Mouse (Mus musculus) embryonic facial prominence, embryonic 11.5 days (tissue): ENCODE data around the gene Slc25a41. TPM values are rescaled to one million over a fixed set of nuclear protein-coding genes. Genes with fewer than 3 reads are reported as not detected.

Experiments
- ATAC-seq: fragments of 200-750 bp; cut with Nextera tagmentation; replicated peaks from 2 replicates; pipeline ENCODE4 v1.8.0; 2017; ENCODE audit warnings: low read depth; ENCODE audit not compliant: insufficient number of reproducible peaks, low FRiP score, low TSS enrichment
- DNase-seq: peaks from one replicate; pipeline ENCODE4 v3.0.0-alpha.2; 2015; ENCODE audit warnings: low spot score
- H3K27ac ChIP-seq: fragments of 300-500 bp; sonication (generic); replicated peaks from 2 replicates; pipeline ENCODE4 v1.5.1; 2014; ENCODE audit warnings: mild to moderate bottlenecking, low read depth, low read length, control low read depth
- H3K27me3 ChIP-seq: fragments of 300-500 bp; sonication (generic); 2 replicates; pipeline ENCODE4 v1.6.1; 2014; ENCODE audit warnings: mild to moderate bottlenecking, low read length, moderate library complexity, mixed read lengths; ENCODE audit not compliant: control insufficient read depth, insufficient read depth
- H3K36me3 ChIP-seq: fragments of 300-500 bp; sonication (generic); replicated peaks from 2 replicates; pipeline ENCODE4 v1.6.1; 2014; ENCODE audit warnings: low read depth, mild to moderate bottlenecking, low read length, moderate library complexity, mixed read lengths; ENCODE audit not compliant: control insufficient read depth, insufficient read depth
- H3K4me1 ChIP-seq: fragments of 300-500 bp; sonication (generic); 2 replicates; pipeline ENCODE4 v1.6.1; 2014; ENCODE audit warnings: low read length, mixed read lengths; ENCODE audit not compliant: control insufficient read depth, insufficient read depth
- H3K4me2 ChIP-seq: fragments of 300-500 bp; sonication (generic); 2 replicates; pipeline ENCODE4 v1.6.1; 2014; ENCODE audit warnings: low read depth, mild to moderate bottlenecking, control low read depth, low read length, moderate library complexity
- H3K4me3 ChIP-seq: fragments of 300-500 bp; sonication (generic); 2 replicates; pipeline ENCODE4 v1.5.1; 2014; ENCODE audit warnings: low read depth, low read length, control low read depth
- H3K9ac ChIP-seq: fragments of 300-500 bp; sonication (generic); replicated peaks from 2 replicates; pipeline ENCODE4 v1.6.1; 2014; ENCODE audit warnings: mild to moderate bottlenecking, control low read depth, low read length
- H3K9me3 ChIP-seq: fragments of 300-500 bp; sonication (generic); replicated peaks from 2 replicates; pipeline ENCODE4 v1.6.1; 2016; ENCODE audit warnings: mild to moderate bottlenecking, low read length, inconsistent platforms, mixed read lengths; ENCODE audit not compliant: control insufficient read depth
- WGBS: fragments of 180-500 bp; shearing (Covaris S2); extraction: QIAGEN DNeasy Blood & Tissue Kit; methylation state at CpG from one replicate; pipeline ENCODE4 v1.1.7; 2014; 5-methylcytosine and 5-hydroxymethylcytosine counted together
- polyA plus RNA-seq: library from polyadenylated mRNA; unstranded; fragments of >200 nt; fragmentation: Nextera tagmentation; extraction: Ambion mirVana; gene quantifications from 2 replicates; pipeline ENCODE4 v1.2.1, GENCODE M21; 2014

Gene Slc25a41
- polyA plus RNA-seq, 1 experiment from 2014 or later: not detected

DNA sequence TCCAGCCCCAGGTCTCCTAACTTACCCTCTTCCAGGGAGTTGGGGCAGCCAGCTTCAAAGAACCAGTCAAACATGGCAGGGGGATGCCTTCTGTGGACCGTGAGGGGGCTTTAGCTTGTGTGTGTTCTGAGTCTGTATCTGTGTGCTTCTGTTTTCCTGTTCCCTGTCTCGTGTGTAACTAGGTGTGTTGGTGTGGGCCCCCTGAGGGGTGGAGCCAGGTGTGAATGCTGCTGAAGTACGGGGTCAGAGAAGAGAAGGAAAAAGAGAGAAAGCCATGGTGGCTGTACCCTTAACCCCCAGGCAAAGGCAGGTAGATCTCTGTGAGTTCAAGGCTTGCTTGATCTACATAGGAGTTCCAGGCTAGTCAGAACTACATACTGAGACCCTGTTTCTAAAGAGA is 35.5 kb upstream of the Slc25a41 start:
- Histone ChIP-seq H3K4me2 (no peak overlapping the region), H3K27ac (no peak overlapping the region), H3K4me1 (no peaks in the 10 kb centered on the region), H3K9me3 (no peaks in the 10 kb centered on the region), H3K4me3 (no peak overlapping the region), H3K27me3 (no peaks in the 10 kb centered on the region), H3K9ac (no peak overlapping the region), H3K36me3 (no peaks in the 10 kb centered on the region)
- WGBS: 51% methylated on average over 3 of the region's 3 CpGs
- no peak for DNase-seq
- ATAC-seq: no peak

DNA sequence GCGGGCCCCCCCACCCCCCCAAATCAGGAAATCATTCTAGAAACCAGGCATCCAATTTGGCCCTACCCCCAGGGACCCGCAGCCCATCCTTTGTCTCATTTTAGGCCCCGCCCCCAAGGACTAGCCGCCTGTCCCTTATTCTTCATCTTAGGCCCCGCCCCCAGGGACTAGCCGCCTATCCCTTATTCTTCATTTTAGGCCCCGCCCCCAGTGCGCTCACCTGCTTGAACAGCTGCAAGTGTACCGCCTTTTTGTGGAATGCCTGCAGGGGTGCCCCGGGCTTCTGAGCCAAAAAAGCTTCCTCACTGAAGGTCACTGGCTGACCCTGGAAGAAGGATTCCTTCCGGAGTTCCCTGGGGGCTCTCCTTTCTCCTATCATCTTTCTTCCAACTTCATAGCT is 29.2 kb upstream of the Slc25a41 start:
- H3K27ac ChIP-seq: no peak overlapping the region
- WGBS: 2% methylated on average over 11 of the region's 11 CpGs
- H3K4me1 ChIP-seq: no peaks in the 10 kb centered on the region
- no peaks in the 10 kb centered on the region for H3K9me3 ChIP-seq
- peak overlapping the region; percentile 12; the same call in 1 of the 2 replicates for H3K4me3 ChIP-seq
- H3K36me3 ChIP-seq: no peaks in the 10 kb centered on the region
- peak overlapping the region; percentile 23; the same call in 1 of the 2 replicates for H3K4me2 ChIP-seq
- ATAC-seq: 0 out of 2 replicates have a peak, but pooled peaks have one; percentile 42
- H3K27me3 ChIP-seq: no peaks in the 10 kb centered on the region
- peak; percentile 72 for DNase-seq
- H3K9ac ChIP-seq: no peak overlapping the region

GRCm38 (mm10) chr17:57070272-57070671 is 28.8 kb upstream of the Slc25a41 start:
- H3K4me1 ChIP-seq: no peaks in the 10 kb centered on the region
- H3K27me3 ChIP-seq: no peaks in the 10 kb centered on the region
- no peaks in the 10 kb centered on the region for H3K9me3 ChIP-seq
- no peak overlapping the region for H3K9ac ChIP-seq
- peak overlapping the region; percentile 12 for H3K4me3 ChIP-seq
- DNase-seq (no peak), ATAC-seq (no peak)
- peak overlapping the region; percentile 23 for H3K4me2 ChIP-seq
- 10% methylated on average over 9 of the region's 9 CpGs for whole genome bisulfite sequencing
- H3K27ac ChIP-seq: no peak overlapping the region
- no peaks in the 10 kb centered on the region for H3K36me3 ChIP-seq

- DNase-seq: no peak
- Histone ChIP-seq H3K9ac (no peak overlapping the region), H3K27me3 (peaks cover 13% of the 10 kb centered on the region), H3K27ac (no peak overlapping the region), H3K4me2 (no peak overlapping the region), H3K36me3 (no peaks in the 10 kb centered on the region), H3K4me1 (peaks cover 2% of the 10 kb centered on the region), H3K4me3 (no peak overlapping the region), H3K9me3 (no peaks in the 10 kb centered on the region)
- no peak for ATAC-seq
- 59% methylated on average over 5 of the region's 5 CpGs for WGBS
These were observed 25.5 kb upstream of the Slc25a41 start for GRCm38 (mm10) chr17:57066908-57067307.

DNA sequence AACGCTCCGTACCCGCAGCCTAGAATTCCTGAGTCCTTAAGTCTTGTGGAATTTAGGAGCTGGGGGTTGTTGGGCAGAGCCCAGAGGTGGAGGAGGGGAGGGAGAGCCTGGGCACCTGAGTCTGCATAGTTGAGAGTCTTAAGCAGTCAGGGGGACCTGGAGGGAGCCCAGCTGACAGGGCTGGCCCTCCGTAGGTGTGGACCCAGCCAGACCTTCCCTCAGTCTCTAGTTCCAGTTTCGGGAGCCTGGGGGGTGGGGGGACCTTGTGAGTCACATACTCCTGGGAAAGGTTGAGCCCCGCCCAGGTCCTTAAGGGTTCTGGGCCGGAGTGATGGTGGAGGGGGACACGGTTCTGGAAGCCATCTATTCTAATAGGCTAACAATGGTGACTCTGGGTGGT is 21.6 kb upstream of the Slc25a41 start:
- no peak overlapping the region for H3K27ac ChIP-seq
- H3K4me1 ChIP-seq: peaks cover 3% of the 10 kb centered on the region
- H3K36me3 ChIP-seq: no peaks in the 10 kb centered on the region
- ATAC-seq (no peak), DNase-seq (no peak)
- 6% methylated on average over 8 of the region's 8 CpGs for WGBS
- no peaks in the 10 kb centered on the region for H3K9me3 ChIP-seq
- no peak overlapping the region for H3K4me3 ChIP-seq
- no peak overlapping the region for H3K9ac ChIP-seq
- no peak overlapping the region; the same call in 1 of the 2 replicates for H3K4me2 ChIP-seq
- peaks cover 24% of the 10 kb centered on the region for H3K27me3 ChIP-seq

DNA sequence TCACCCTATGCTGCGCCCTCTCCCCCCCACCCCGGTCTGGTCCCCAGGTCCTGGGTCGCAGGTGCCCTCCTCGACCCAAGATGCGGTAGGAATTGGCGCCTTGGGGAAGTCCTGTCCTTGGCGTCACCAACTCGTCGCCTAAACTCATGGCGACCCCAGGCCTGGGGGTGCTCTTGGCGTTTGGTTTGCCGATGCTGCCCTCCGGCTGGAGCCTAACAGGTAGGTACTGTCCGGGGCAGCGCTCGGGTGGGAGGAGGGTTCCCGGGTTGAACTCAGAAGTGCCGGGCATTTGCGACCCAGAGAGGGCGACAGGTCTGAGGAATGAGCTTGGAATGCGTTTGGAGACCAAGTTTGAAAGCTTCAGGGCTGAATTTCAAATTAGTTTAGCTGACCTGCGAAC is 21.1 kb upstream of the Slc25a41 start:
- Histone ChIP-seq H3K9ac (no peak overlapping the region), H3K4me3 (peak overlapping the region; percentile 26), H3K27me3 (peaks cover 24% of the 10 kb centered on the region), H3K9me3 (no peaks in the 10 kb centered on the region), H3K4me1 (peaks cover 3% of the 10 kb centered on the region), H3K4me2 (peak overlapping the region; percentile 19), H3K36me3 (no peaks in the 10 kb centered on the region), H3K27ac (no peak overlapping the region)
- WGBS: 1% methylated on average over 22 of the region's 22 CpGs
- no peak for DNase-seq
- no peak for ATAC-seq

DNA sequence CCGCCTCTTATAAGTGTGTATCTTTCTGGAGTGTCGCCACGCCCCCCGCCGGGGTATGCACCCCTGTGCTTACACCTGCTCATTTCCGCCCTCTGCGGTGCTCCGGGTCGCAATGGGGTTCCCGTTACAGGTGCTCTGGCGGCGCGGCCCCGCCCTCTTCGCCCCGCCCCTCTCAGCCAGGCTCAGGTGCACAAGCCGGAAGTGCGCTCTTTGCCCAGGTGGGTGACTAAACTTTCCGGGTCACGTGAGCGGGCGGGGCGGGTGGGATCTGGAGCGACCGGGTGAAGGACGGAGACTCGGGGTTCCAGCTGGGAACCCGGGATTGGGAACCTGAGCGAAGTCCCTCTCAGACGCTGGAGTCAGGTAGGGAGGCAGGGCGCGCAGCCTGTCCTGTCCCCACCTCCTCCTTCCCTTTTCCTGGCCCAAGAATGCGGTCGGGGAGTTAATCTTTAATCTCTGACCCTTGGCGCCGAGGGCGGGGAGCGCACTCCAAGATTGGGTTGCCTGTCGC is 20.6 kb upstream of the Slc25a41 start:
- Histone ChIP-seq H3K27me3 (peaks cover 24% of the 10 kb centered on the region), H3K4me2 (peak overlapping the region; percentile 19; the same call in 1 of the 2 replicates), H3K9ac (no peak overlapping the region), H3K36me3 (no peaks in the 10 kb centered on the region), H3K4me3 (peak overlapping the region; percentile 26), H3K4me1 (peaks cover 3% of the 10 kb centered on the region), H3K27ac (no peak overlapping the region), H3K9me3 (no peaks in the 10 kb centered on the region)
- DNase-seq: peak; percentile 23
- no peak for ATAC-seq
- WGBS: 2% methylated on average over 39 of the region's 39 CpGs

DNA sequence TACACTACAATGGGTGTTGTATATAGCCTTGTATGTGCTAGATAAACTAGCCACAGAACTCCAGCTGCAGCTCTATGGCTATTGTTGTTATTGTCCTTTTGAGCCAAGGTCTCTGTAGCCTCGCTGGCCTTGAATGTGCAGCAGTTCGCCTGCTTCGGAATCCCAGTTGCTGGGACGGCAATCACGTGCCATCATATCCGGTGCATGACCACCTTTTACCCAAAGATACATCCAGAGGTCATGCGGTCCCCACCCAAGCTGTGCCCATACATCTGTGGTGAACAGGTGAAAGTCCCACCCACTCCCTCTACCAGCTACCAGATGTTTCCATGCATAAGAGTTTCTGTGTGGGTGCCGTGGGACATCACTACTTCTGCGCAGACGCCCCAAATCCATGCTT is 19.6 kb upstream of the Slc25a41 start:
- no peaks in the 10 kb centered on the region for H3K9me3 ChIP-seq
- H3K4me2 ChIP-seq: no peak overlapping the region
- no peaks in the 10 kb centered on the region for H3K36me3 ChIP-seq
- no peak overlapping the region for H3K27ac ChIP-seq
- DNase-seq (no peak), ATAC-seq (no peak)
- peaks cover 3% of the 10 kb centered on the region for H3K4me1 ChIP-seq
- H3K27me3 ChIP-seq: peaks cover 24% of the 10 kb centered on the region
- H3K4me3 ChIP-seq: no peak overlapping the region; the same call in 1 of the 2 replicates
- WGBS: 38% methylated on average over 10 of the region's 10 CpGs
- no peak overlapping the region for H3K9ac ChIP-seq
